Mouse (Mus musculus): ENCODE results near the gene Oas1c.

The Oas1c gene

GRCm38 (mm10) chr5:120781646-120782045 lies 30.7 kb downstream of the Oas1c start:
- no peak for DNase-seq (ENCODE audit: low spot score)

GRCm38 (mm10) chr5:120779922-120780321 lies 32.4 kb downstream of the Oas1c start:
- DNase-seq (ENCODE audit: low spot score) = no peak

- no peak for DNase-seq (ENCODE audit: low spot score)
Measured at GRCm38 (mm10) chr5:120778941-120779340, 33.4 kb downstream of the Oas1c start.

GRCm38 (mm10) chr5:120777478-120777877 lies 34.8 kb downstream of the Oas1c start, which contains the start of gene Oas3:
TSS of gene Oas3 (minus strand) at chr5:120777661.
- no peak for DNase-seq (ENCODE audit: low spot score)

- DNase-seq (ENCODE audit: low spot score) = no peak
Measured at GRCm38 (mm10) chr5:120776801-120777200, 35.5 kb downstream of the Oas1c start.

- no peak for DNase-seq (ENCODE audit: low spot score)
Measured at GRCm38 (mm10) chr5:120775287-120775985, 36.9 kb downstream of the Oas1c start.

GRCm38 (mm10) chr5:120769396-120769795 lies 42.9 kb downstream of the Oas1c start:
- DNase-seq (ENCODE audit: low spot score) = no peak

GRCm38 (mm10) chr5:120765010-120765409 lies 47.3 kb downstream of the Oas1c start:
- DNase-seq (ENCODE audit: low spot score) = no peak

GRCm38 (mm10) chr5:120761901-120762300 lies 50.4 kb downstream of the Oas1c start:
- DNase-seq (ENCODE audit: low spot score) = peak; percentile 47

- DNase-seq (ENCODE audit: low spot score) = no peak
Measured at GRCm38 (mm10) chr5:120754215-120754614, 58.1 kb downstream of the Oas1c start.

GRCm38 (mm10) chr5:120752786-120753185 lies 59.5 kb downstream of the Oas1c start:
- no peak for DNase-seq (ENCODE audit: low spot score)

- DNase-seq (ENCODE audit: low spot score) = no peak
Measured at GRCm38 (mm10) chr5:120751206-120751605, 61.1 kb downstream of the Oas1c start.
